Mouse (Mus musculus) testis, postnatal 14 days (tissue): ENCODE data around the gene Hspb11.
A peak's percentile ranks its signal among the peaks of the same experiment; 100 is the strongest.

ENCODE experiments used
- DNase-seq: peaks from one replicate; pipeline ENCODE4 v3.0.0; 2021; ENCODE audit warnings: low spot score

The Hspb11 gene

DNA sequence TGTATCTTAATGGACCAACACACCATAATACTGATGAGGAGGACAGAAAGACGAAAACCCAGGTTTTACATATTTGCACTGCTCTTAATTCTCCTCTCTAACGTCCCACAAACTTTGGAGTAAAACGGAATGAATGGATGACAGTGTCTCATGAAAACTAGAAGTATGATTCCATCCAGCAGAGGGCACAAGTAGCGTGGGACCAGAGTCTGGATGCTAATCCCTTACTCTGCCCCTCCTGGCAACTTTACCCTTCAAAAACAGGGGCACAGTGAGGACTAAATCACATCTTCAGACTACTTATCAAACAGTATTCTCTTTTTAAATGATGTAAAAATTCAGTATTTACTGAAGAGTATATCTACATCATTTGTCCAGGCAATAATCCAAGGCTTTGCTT is 2.9 kb upstream of the Hspb11 start:
- no peak for DNase-seq

DNA sequence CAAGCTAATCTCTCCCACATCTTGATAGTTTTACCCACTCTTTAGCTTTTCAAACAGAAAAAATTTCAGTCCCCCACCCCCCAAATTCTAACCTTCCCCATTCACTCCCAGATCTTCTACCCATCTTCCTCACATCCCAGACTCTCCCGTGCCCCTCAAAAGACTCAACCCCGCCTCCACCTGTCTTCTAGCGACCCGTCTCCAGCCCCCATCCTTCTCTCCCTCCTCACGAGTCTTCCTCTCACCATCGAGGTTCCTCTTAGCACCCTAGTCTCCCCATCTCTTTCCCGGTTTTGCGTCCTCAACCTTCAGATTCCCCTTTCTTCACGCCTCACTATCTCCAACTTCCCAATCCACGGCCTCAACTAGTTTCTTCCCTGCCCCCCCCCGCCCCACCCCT is 871 bp upstream of the Hspb11 start:
- peak; percentile 41 for DNase-seq

- no peak for DNase-seq
Observed at GRCm38 (mm10) chr4:107254414-107254813, 1.0 kb downstream of the Hspb11 start.

- DNase-seq, result no peak
Observed at GRCm38 (mm10) chr4:107260001-107260400, 6.6 kb downstream of the Hspb11 start.

- DNase-seq, result no peak
Observed at GRCm38 (mm10) chr4:107273683-107274082, 20.3 kb downstream of the Hspb11 start.

GRCm38 (mm10) chr4:107274511-107274910 is 21.1 kb downstream of the Hspb11 start:
- no peak for DNase-seq

DNA sequence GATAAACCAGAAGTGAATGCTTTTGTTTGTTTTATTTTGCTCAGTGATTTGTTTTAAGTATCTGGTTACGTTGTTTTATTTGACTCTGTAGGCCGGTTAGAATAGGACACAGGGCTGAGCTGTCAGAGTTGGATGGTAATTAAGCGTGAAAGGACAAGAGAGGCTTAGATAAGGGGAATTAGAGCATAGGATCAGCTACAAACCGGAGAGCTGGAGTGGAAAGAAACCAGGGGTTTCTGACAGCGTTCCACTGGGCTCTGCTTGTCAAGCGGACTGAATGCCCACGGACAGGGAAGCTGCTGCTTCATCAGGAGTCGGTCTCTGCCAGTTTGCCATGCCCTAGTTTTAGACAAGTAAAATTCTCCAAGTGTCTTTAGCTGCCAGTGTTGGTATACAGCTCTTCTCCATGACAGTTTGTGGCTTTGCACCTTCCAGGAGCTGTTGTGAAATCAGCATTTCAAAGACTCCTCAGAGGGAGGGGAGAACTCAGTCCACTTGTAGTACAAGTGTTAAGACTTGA is 24.9 kb downstream of the Hspb11 start:
- no peak for DNase-seq

DNA sequence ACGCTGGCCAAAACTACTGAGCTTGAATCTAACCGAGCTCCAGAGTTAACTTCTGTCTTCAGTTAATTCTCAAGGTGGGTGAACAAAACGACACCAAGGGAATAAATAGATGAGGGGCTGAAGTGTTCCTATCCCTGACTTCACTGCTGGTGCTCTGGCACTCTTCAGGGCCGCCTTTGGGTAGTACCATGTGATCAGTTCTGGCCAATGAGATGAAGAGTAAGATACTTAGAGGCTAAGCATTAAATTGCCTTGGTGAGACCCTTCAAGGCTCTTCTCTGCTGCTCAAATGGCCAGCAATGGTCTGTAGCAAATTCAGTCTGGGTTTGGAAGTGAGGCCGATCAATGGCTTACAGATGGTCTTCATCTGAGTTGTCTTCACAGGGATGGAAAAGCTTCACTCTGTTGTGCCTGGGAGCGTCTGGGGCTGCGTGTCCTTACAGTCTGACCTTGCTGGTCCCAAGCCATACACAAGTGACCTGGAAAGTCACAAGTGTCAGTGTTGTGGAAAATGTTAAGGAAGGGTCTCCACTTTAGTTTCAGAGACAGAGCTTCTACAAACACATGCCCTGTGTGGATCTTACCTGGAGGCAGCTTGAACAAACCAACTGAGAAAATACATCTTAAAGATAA is 27.6 kb downstream of the Hspb11 start:
- DNase-seq, result no peak

DNA sequence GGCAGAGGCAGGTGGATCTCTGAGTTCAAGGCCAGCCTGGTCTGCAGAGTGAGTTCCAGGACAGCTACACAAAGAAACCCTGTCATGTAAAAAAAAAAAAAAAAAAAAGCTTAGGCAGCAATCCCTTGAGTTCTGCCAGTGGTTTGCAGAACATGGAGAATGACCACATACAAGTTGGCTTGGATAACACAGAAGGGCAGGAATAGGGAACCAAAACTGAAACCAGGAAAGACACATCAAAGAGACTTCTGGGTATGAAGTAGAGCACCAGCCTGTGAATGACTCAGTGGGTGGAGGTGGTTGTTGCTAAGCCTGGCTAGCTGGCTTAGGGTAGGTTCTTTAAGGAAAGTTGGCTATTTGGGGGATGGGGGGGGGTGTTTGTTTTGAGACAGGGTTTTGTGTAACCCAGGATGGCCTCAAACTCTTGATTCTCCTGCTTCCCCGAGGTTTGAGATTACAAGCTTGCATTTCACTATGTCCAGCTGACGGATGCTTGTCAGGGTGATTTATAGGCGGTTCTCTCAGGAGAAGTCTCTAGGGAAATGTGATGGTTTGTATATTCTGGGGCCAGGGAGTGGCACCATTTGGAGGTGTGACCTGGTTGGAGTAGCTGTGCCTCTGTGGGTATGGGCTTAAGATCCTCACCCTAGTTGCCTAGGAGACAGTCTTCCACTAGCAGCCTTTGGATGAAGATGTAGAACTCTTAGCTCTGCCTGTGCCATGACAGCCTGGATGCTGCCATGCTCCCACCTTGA is 32.2 kb downstream of the Hspb11 start:
- DNase-seq, result no peak

GRCm38 (mm10) chr4:107286386-107286785 is 33.0 kb downstream of the Hspb11 start:
- DNase-seq, result no peak

DNA sequence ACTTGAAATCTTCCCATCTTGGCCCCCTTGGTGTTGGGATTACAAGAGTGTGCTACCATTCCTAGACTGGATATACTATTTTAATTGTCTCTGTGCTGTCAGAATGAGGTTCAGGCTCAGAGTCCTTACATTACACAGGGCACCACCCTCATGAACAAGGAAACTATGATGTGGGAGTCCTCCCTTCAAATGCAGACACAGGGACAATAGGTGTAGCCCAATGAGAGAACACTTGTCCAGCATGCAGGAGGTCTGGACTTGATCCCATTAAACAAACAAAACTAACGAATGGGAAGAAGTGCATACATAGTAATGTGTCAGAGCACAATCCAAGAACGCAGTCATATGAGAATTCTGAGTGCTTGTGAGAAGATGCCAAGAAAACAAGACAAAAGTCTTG is 34.1 kb downstream of the Hspb11 start:
- no peak for DNase-seq

DNA sequence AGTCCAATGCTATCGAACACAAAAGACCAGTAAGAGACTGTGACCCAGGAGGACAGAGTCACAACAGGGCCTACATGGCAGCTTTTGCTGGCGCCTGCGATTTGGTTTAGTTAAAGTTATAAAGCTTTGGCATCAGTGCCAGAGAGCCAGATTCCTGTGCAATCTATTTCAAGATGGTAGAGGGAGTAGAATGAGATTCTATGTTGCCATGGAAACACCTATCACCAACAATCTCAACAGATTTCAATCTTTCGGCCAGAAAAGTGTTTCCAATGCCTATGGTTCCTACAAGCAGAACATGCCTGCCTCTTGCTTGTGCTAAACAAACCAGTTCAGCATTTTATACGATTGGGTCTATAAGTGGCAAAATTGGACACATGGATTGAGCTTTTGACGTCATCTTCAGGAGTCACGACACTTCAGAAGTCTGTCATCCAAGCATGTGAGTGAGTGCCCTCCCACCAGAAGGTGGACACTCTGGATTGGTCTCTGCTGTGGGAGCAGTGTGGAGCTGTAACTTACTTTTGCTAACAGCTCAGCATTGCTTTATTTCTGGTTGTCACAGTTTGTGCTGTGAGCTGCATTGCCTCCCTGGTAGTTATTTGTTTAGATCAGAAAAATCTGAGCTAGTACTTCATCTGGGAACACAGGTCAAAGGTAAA is 38.3 kb downstream of the Hspb11 start:
- DNase-seq, result no peak

DNA sequence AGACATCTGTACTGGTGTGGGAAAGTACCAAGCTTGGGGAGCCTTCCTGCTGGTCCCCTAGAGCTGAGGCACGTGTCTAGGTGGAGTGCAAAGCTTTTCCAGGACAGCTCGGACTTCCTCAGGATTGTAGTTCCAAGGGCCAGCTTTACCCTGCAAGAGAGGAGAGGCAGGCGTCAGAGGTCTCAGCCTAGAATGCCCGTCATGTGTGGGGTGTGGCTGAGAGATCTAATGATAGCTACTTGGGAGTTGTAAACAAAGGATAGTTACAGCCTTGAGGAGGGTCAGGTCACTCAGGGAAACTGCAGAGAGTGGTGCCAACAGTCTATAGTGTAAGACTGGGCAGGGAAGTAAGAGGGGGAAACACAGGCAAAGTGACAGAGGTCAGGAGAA is 38.9 kb downstream of the Hspb11 start:
- DNase-seq, result no peak

- DNase-seq, result no peak
Observed at GRCm38 (mm10) chr4:107298071-107298606, 44.7 kb downstream of the Hspb11 start.

- no peak for DNase-seq
Observed at GRCm38 (mm10) chr4:107299779-107300340, 46.5 kb downstream of the Hspb11 start.

DNA sequence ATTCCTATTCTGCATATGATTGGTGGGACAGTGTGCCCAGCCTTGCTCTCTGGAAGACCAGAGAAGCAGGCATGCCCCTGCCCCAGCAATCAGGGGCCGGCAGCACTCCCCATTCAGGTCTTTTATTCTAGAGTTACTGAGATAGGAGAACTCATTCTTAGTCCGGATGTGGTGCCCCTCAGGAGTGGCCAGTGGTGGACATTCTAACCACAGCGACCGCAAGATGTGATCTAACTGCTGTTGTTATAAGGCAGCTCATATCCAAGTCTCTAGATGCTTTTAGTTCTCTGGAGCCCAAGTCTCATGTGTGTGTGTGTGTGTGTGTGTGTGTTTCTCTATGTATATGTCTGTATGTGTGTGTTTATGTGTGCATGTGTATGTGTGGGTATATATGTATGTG is 47.0 kb downstream of the Hspb11 start:
- no peak for DNase-seq

DNA sequence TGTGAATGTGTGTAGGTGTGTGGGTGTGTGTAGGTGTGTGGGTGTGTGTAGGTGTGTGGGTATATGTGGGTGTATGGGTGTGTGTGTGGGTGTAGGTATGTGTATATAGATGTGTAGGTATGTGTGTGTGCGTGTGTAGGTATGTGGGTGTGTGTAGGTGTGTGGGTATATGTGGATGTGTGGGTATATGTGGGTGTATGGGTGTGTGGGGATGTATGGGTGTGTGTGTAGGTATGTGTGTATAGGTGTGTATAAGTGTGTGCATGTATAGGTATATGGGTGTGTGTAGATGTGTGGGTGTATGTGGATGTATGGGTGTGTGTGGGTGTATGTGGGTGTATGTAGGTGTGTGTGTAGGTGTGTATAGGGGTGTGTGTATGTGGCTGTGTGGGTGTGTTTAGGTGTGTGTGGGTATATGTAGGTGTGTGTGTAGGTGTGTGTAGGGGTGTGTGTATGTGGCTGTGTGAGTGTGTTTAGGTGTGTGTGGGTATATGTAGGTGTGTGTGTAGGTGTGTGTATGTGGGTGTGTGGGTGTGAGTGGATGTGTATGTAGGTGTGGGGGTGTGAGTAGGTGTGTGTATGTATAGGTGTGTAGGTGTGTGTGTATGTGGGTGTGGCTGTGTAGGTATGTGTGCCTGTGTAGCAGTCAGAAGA is 47.6 kb downstream of the Hspb11 start:
- no peak for DNase-seq

GRCm38 (mm10) chr4:107302221-107302620 is 48.8 kb downstream of the Hspb11 start:
- no peak for DNase-seq

GRCm38 (mm10) chr4:107302832-107303231 is 49.4 kb downstream of the Hspb11 start:
- DNase-seq, result no peak

DNA sequence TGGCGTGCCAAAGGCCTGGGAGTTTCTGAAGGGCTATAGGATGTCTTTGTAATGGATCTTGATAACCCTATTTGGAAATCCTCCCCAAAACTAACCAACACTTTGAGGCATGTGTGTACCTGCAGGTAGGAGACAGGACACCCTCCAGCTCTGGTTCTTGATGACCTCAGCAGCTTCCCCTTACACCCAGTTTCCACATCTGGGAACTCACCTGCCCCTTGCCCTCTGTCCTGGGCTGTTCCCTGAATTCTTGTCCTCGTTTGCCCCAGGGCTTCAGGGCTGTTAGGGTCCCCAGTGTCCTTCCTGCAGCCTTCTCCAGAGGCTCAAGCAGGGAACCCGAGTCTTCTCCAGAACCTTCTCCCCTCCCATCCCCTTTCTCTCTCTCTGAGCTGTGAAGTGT is 50.1 kb downstream of the Hspb11 start:
- DNase-seq, result no peak

- no peak for DNase-seq
Observed at GRCm38 (mm10) chr4:107306966-107307365, 53.6 kb downstream of the Hspb11 start, which contains the start of gene Dio1. TSS of gene Dio1 (minus strand) at chr4:107307169.
